Mouse (Mus musculus) gastrocnemius, postnatal 36 days (tissue): ENCODE results near the gene Ttc28. TPM values are rescaled to one million over a fixed set of nuclear protein-coding genes. Genes with fewer than 3 reads are reported as not detected.
"Not testable (repeated sequence)": the region's sequence is repeated elsewhere in the genome, so short reads cannot be mapped to it uniquely, and the experiment has no call there.

Source experiments
- DNase-seq, 2 experiments: peaks; one replicate each; pipeline ENCODE4 v3.0.0; 2022
- intact Hi-C: fragments of 180-260 bp; cut with DNase I; formaldehyde crosslinking; loops from one replicate; pipeline ENCODE4 v1.15.1; 2025
- total RNA-seq, 2 experiments: library from RNA; stranded (reverse); gene quantifications; 2 replicates each; pipeline ENCODE4 v1.2.3; 2021

Ttc28 gene
- total RNA-seq, 2 experiments from 2014 or later: 12.6 to 13.9 TPM

GRCm38 (mm10) chr5:110878526-110878925, 1.1 kb upstream of the Ttc28 start:
- DNase-seq, intact Hi-C loops: not testable (repeated sequence)

- DNase-seq: no peak
- intact Hi-C loops: no loop called here
Measured at GRCm38 (mm10) chr5:110879042-110879441, 561 bp upstream of the Ttc28 start.

- intact Hi-C loops: no loop called here
- no peak for DNase-seq
Measured at GRCm38 (mm10) chr5:110888596-110888995, 9.0 kb downstream of the Ttc28 start.

- DNase-seq: no peak
- intact Hi-C loops: no loop called here
Measured at GRCm38 (mm10) chr5:110889945-110890344, 10.3 kb downstream of the Ttc28 start.

GRCm38 (mm10) chr5:110890561-110890960, 11.0 kb downstream of the Ttc28 start:
- no peak for DNase-seq
- intact Hi-C loops: no loop called here

- intact Hi-C loops: no loop called here
- DNase-seq: no peak
Measured at GRCm38 (mm10) chr5:110897114-110897788, 17.6 kb downstream of the Ttc28 start.

- intact Hi-C loops: no loop called here
- no peak for DNase-seq
Measured at GRCm38 (mm10) chr5:110898169-110898568, 18.6 kb downstream of the Ttc28 start.

GRCm38 (mm10) chr5:110898785-110899184, 19.2 kb downstream of the Ttc28 start:
- intact Hi-C loops: no loop called here
- no peak for DNase-seq

GRCm38 (mm10) chr5:110900331-110900730, 20.7 kb downstream of the Ttc28 start:
- no peak for DNase-seq
- intact Hi-C loops: no loop called here

- no peak for DNase-seq
- intact Hi-C loops: no loop called here
Measured at GRCm38 (mm10) chr5:110906708-110907107, 27.1 kb downstream of the Ttc28 start.

GRCm38 (mm10) chr5:110908879-110909278, 29.3 kb downstream of the Ttc28 start:
- DNase-seq: no peak
- intact Hi-C loops: no loop called here

- no peak for DNase-seq
- intact Hi-C loops: no loop called here
Measured at GRCm38 (mm10) chr5:110909955-110910589, 30.5 kb downstream of the Ttc28 start.

GRCm38 (mm10) chr5:110914859-110915258, 35.3 kb downstream of the Ttc28 start:
- intact Hi-C loops: loop anchor here (5.0 kb wide), 1 partner anchor 73 kb away; no protein-coding TSS in a partner anchor
- DNase-seq: no peak

GRCm38 (mm10) chr5:110916241-110916640, 36.6 kb downstream of the Ttc28 start:
- intact Hi-C loops: loop anchor here (5.0 kb wide), 1 partner anchor 74 kb away; no protein-coding TSS in a partner anchor
- no peak for DNase-seq

- DNase-seq: no peak
- intact Hi-C loops: loop anchor here (5.0 kb wide), 1 partner anchor 77 kb away; no protein-coding TSS in a partner anchor
Measured at GRCm38 (mm10) chr5:110919541-110919940, 39.9 kb downstream of the Ttc28 start.

GRCm38 (mm10) chr5:110923336-110923735, 43.7 kb downstream of the Ttc28 start:
- intact Hi-C loops: loop anchor here (5.0 kb wide), 1 partner anchor 136 kb away; no protein-coding TSS in a partner anchor
- no peak for DNase-seq

GRCm38 (mm10) chr5:110924636-110925035, 45.0 kb downstream of the Ttc28 start:
- intact Hi-C loops: loop anchor here (5.0 kb wide), 1 partner anchor 137 kb away; no protein-coding TSS in a partner anchor
- no peak for DNase-seq

GRCm38 (mm10) chr5:110925804-110926203, 46.2 kb downstream of the Ttc28 start:
- intact Hi-C loops: no loop called here

GRCm38 (mm10) chr5:110928289-110928688, 48.7 kb downstream of the Ttc28 start:
- intact Hi-C loops: no loop called here
- DNase-seq: no peak

More at GRCm38 (mm10) chr5:110925804-110926203, 46.2 kb downstream of the Ttc28 start:
- no peak for DNase-seq

- intact Hi-C loops: no loop called here
Measured at GRCm38 (mm10) chr5:110929306-110929705, 49.7 kb downstream of the Ttc28 start.

GRCm38 (mm10) chr5:110936606-110937005, 57.0 kb downstream of the Ttc28 start:
- no peak for DNase-seq
- intact Hi-C loops: no loop called here

More at GRCm38 (mm10) chr5:110929306-110929705, 49.7 kb downstream of the Ttc28 start:
- no peak for DNase-seq

- DNase-seq: no peak
- intact Hi-C loops: no loop called here
Measured at GRCm38 (mm10) chr5:110944326-110944725, 64.7 kb downstream of the Ttc28 start.
